Mouse (Mus musculus) hematopoietic stem cell, adult 5-6 weeks (primary cell): ENCODE data around the gene Zbtb8os. TPM values are rescaled to one million over a fixed set of nuclear protein-coding genes. Genes with fewer than 3 reads are reported as not detected.
"Not testable (repeated sequence)": the region's sequence is repeated elsewhere in the genome, so short reads cannot be mapped to it uniquely, and the experiment has no call there.

ENCODE experiments used
- ATAC-seq, 2 experiments: fragments of 125-278 bp in 1 of 2; replicated peaks in 1 of 2; 2 replicates each; pipeline ENCODE4 v1.8.0; 2016 to 2017; ENCODE audit warnings: inconsistent platforms in 2 of 2, mild to moderate bottlenecking in 2 of 2, moderate number of reproducible peaks in 2 of 2, low read depth in 1 of 2, moderate TSS enrichment in 1 of 2; ENCODE audit not compliant: low FRiP score in 2 of 2, poor library complexity in 2 of 2, severe bottlenecking in 2 of 2, insufficient read depth in 1 of 2, low TSS enrichment in 1 of 2
- total RNA-seq: library from RNA; stranded (forward); fragments of 172-1452, 232-1000 nt; gene quantifications from 2 replicates; pipeline ENCODE4 v1.2.3, GENCODE M21; 2017

Gene Zbtb8os
- total RNA-seq, 1 experiment from 2014 or later, result 106 TPM

DNA sequence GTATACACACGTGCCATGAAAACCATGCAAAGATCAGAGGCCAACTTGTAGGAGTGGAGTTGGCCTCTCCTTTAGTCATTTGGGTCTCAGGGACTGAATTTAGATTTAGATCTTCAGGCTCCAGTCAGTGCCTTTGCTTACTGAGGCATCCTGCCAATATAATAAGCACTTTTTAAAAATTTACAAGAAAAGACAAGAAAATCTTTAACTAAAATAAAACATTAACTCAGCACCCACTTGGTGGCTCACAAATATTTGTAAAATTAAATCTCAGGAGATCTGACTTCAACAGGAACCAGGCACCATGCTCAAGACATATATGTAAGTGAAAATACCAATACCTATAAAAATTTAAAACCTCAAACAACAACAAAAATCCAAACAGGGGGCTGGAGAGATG, 14.6 kb upstream of the Zbtb8os start:
- no peak for ATAC-seq

DNA sequence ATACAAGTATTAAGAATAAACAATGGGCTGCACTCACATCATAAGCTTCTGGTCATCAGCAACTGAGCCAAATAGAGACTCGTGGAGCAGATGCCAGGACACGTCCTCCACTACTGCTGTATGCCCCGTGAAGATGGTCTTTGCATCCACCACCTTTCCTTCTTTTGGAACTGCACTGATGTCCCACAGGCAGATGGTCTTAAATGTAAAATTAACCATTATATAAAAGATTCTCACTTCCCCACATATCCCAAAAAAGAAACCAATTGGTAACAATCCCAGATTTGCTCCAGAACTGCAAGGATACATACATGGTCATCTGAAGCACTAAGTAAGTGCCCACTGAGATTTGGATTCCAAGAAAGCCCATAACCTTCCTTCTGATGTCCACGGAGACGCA, 13.5 kb upstream of the Zbtb8os start:
- ATAC-seq, result no peak

DNA sequence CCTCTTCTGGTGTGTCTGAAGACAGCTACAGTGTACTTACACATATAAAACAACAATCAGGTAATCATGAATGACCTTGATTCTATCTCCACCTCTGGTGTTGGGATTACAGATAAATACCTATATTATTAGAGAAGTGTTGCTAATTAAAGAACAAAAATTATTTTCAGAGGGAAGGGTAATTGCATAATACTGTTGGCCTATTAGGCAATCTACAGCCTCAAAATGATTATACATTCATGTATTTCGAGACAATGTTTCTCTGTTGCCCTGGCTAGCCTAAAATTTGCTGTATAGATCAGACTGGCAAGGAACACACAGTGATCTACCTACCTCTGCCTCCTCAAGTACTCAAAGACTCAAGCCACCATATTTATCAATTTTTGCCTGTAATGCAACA, 12.0 kb upstream of the Zbtb8os start:
- ATAC-seq, result no peak

DNA sequence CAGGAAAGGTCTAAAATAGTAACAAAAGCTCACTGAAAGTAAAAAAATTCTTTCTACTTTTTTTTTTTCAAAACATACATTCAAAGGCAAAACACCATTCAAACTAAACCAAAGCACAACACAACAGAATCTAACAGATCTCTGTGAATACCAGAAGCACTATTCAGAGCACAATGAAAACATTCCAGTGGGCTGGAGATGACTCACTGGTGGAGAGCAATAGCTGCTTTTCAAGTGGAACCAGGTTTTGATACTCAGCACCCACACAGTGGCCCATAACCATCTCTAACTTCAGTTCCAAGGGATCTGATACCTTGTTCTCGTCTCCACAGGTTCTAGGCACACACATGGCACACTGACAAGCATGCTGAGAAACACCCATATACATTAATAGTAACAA, 10.7 kb upstream of the Zbtb8os start:
- ATAC-seq, result no peak

DNA sequence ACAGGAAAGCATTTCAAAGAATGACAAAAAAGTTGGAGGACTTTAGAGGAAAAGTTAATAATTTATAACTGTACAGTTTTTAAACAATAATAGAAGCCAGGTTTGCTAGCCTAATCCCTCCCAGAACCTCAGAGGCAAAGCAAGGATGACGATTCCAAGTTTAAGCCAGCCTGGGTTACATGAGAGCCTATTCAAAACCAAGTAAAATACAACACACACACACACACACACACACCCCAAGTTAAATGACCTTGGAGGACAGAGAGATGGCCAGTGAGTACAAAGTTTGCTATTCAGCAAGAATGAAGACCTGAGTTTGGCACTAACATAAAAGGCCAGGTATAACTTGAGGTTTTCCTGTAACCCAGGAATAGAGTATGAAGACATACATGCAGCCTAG, 9.3 kb upstream of the Zbtb8os start:
- no peak for ATAC-seq

DNA sequence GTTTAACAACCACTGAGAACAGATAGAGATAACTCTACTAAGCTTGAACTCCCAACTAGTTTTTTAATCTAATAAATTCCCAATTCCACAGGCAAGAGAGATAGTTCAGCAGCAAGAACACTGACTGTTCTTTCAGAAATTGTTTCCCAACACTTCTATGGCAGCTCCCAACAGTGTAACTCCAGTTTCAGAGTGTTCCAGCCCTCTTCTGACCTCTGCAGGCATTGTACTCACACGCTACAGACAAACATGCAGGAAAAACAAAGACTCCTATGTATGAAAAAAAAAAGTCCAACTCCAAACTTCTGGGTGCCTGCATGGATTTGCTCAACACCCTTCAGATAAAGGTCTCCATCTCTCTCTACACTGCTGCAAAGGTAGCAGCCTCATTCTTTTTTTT, 2.6 kb upstream of the Zbtb8os start:
- ATAC-seq, result no peak

DNA sequence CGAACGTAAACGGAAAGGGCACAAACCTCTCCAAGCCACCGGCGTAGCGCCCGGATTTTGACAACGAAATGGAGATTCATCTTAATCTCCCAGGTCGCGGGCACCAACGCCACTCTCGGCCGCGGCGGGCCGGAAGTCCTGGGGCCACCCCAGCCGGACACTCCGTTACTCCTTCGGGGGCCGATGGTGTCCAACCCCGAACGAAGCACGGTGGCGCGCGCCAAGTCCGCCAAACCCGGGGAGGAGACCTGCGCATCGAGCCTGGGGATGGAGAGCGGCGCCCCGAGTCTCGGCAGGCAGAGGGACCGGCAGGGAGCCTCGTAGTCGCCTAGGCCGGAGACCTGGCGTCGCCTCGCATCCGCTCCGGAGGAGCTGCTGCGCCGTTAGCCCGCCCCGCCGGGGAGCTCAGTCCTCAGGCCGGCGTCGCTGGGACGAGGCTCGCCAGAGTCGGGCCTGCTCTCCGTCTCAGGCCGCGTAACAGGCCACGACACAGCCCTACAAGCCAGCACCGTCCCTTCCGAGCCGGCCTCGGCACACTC, 749 bp upstream of the Zbtb8os start:
- no peak for ATAC-seq

DNA sequence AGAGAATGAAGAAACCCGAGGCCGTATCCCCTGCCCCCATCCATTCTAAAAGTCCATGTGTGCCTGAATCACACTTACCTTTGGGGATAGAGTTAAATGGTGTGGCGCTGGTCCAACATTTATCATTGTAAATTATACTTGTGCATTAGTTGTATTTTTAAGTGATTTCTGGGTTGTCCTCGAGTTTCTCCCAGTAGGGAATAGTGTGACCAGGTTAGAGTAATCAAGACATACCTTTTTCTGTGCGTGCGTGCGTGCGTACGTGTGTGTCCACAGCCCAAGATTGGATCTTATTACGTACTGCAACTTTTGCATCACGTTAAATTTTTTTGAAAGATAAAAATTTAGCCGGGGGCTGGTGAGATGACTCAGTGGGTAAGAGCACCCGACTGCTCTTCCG, 796 bp downstream of the Zbtb8os start:
- no peak for ATAC-seq

DNA sequence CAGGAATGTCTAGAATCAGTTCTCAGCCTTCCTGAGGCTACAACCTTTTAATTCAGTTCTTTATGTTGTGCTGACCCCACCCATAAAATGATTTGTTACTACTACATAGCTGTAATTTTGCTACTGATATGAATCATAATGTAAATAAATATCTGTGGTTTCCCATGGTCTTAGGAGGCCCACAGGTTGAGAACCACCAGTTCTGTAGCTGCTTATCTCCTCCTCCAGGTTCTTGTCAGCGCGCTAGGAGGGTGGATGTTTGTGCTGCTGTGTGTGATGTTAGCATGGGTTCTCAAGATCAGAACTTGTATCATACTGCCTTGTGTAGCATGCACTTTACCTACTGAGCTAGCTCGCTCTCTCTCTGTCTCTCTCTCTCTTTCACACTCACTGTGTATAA, 4.2 kb downstream of the Zbtb8os start:
- ATAC-seq, result no peak

DNA sequence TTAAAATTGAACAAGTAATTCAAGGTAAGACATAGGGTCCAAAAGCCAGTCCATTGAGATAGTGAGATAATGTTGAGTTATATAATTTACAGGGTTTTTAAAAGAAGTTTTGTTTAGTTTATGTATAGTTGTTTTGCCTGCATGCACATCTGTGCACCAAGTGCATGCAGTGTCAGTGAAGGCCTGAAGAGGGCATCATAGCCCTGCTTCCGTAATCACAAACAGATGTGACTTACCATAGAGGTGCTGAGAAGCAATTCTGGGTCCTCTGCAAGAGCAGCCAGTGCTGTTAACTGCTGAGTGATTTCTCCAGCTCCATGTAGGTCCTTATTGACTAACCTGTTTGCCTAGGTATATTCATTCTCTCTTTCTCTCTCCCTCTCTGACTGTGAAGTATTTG, 6.4 kb downstream of the Zbtb8os start:
- ATAC-seq, result no peak

DNA sequence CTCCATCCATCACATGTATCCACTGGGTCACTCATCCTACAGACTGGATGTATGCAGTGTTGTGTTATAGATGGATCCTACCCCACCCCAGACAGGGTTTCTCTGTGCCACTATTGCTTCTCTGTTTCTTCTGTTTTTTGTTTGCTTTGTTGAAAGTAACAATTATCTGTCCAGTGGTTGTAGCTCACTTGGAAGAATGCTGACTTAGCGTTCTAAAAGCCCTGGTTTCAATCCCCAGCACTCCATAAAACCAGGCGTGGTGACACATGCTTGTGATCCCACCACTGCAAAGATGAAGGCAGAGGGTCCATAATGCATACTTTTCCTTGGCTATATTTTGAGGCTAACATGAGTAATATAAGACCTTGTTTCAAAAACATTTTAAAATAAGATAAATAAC, 7.2 kb downstream of the Zbtb8os start:
- no peak for ATAC-seq

DNA sequence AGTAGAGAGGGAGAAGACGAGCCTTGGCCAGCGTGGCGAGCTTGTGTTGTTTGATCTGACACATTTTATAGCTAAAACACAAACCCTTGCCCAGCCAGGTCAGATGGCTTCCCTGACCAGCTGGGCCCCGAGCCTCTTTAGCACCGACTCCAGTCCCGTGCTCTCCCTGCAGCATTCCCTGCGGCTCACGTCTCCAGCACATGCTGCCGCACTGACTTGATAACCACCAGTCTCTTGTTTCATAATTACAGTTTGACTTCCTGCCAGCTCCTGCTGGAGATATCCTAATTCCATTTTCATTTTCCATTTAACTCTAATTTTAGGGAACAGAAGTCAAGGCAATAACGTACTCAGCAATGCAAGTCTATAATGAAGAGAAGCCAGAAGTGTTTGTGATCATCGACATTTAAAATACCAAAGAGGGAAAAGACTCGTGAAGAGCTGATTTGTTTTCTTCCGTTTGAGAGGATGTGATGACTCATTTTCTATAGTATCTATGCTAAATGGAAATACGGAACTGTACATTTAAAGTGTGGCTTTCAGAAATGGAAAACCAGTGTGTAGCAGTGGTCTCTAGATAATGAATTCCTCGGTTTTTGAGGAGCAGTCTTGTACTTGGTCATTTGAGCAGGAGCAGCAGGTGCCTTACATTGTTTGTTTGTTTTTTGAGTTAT, 11.1 kb downstream of the Zbtb8os start:
- ATAC-seq, result no peak

DNA sequence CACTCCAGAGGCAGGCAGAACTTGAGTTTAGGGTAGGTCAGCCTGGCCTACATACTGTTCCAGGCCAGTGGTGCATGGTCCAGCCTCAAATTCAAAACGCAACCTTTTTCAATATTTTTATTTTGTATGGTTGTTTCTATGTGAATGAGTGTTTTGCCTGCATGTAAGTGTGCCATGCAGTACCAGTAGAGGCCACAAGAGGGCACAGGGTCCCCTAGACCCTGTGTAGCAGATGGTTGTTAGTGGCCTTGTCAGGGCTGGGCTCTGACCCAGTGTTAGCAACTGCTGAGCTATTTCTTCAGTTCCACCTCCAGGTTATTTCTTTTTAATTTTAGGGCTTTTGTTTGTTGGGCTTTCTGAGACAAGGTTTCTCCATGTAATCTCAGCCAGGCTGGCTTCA, 15.1 kb downstream of the Zbtb8os start:
- peak; percentile 83 to 93 for ATAC-seq

DNA sequence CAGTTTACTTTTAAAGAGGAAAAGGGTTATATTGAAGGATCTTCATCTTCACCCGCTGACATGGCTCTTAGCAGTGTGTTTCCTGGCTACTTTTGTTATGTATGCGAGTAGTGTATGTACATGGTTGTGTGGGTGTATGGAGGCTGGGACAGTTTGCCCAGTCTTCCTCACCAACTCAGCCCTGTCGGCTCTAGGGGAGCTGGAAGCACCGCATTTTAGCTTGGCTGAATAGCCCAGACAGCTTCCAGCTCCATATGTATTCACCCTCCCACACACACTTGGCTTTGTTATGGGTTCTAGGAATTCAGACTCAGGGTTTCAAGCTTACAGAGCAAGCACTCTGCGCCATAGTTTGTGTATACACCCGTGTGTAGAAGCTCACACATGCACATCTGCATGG, 15.6 kb downstream of the Zbtb8os start:
- ATAC-seq, result no peak

DNA sequence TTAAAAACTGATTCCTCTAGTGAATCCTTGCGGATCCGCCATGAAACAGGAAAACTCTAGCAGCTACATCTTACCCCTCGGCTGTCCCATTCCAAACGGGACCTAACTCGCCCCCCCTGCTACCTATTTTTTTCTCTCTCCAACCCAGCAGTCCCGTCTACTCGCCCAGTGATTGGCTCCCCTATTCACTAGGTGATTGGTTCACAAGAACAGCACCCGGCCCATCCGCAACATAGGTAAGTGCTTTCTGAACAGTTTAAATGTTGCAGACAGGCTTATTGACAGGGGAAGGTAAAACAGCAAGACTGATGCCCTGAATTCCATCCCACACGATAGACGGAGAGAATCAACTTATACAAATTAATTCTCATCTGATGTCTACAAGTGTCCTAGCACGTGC, 17.7 kb downstream of the Zbtb8os start:
- ATAC-seq, result no peak

DNA sequence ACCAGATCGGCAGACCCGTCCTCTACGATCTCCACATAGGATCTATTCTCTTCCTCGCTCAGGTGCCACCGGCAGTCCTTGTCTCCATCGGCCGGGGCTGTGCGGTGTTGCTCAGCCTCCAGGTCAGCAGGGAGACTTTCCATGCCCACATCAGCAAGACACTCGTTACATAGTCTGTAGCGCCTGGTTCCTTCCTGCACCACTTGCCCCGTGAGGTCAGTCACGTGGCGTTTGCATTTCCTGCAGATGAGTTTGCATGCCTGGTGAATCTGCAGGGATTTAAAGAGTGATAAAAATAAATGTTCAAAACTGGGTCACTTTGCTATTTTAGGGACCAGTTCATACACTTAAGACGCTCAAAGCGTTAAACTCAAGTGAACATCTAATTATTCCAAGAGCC, 18.7 kb downstream of the Zbtb8os start:
- ATAC-seq, result no peak

DNA sequence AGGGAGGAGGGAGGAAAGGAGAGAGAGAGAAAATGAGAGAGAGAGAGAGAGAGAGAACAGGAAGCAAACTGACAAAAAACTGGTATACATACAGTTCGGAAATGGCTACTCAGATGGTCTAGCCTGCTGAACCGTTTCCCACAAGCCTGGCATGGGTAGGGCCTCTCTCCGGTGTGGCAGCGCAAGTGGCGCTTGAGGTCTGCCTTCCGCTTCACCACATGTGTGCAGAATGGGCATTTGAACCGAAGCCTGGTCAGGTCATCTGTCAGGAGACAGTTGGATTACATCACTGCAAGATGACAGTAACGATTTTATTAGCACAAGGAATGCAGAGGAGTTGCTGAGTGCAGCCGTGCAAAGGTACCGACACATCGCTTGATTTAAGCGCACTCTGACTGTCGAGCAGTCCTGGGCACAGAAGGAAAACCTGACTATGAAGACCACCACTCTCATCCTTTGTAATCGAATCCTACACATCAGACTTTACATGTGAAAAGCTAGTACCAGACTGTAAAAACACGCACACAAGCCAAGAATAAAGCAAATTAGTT, 22.2 kb downstream of the Zbtb8os start:
- no peak for ATAC-seq

DNA sequence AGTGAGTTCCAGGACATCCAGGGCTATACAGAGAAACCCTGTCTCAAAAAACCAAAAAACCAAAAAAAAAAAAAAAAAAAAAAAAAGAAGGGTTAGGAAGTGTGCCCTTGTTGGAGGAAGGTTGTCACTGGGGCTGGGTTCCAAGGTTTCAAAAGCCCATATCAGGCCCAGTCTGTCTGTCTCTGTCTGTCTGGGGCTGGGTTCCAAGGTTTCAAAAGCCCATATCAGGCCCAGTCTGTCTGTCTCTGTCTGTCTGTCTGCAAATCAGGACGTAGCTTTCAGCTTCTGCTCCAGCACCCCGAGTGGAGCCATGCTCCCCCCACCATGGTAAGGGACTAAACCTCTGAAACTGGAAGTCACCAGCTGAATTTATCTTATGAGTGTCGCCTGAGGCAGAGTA, 26.7 kb downstream of the Zbtb8os start:
- ATAC-seq, result not testable (repeated sequence)

DNA sequence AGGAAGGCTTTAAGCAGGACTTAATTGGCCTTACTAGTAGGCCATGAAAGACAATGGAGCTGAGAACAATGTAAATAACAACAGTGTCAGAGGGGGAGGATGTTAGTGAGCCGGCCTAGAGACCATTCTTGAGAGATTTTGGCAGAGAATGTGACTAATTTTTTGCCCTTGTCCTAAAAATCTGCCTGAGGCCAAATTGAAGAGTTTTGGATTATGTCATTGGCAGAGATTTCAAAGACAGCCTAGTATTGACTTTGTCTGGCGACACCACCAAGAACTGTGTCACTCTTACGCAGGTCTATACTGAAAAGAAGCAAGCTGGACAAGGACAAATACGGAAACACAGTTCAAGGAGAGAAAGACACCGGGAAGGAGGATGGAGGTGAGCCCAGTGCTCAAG, 27.3 kb downstream of the Zbtb8os start:
- ATAC-seq, result no peak
